Mouse (Mus musculus) gastrocnemius, postnatal 36 days (tissue): ENCODE data around the gene Fam19a1. TPM values are rescaled to one million over a fixed set of nuclear protein-coding genes. Genes with fewer than 3 reads are reported as not detected.

Experiments
- DNase-seq, 2 experiments: peaks; one replicate each; pipeline ENCODE4 v3.0.0; 2022
- intact Hi-C: fragments of 180-260 bp; cut with DNase I; formaldehyde crosslinking; loops from one replicate; pipeline ENCODE4 v1.15.1; 2025
- total RNA-seq, 2 experiments: library from RNA; stranded (reverse); gene quantifications; 2 replicates each; pipeline ENCODE4 v1.2.3; 2021

The Fam19a1 gene
- total RNA-seq, 2 experiments from 2014 or later, result not detected

DNA sequence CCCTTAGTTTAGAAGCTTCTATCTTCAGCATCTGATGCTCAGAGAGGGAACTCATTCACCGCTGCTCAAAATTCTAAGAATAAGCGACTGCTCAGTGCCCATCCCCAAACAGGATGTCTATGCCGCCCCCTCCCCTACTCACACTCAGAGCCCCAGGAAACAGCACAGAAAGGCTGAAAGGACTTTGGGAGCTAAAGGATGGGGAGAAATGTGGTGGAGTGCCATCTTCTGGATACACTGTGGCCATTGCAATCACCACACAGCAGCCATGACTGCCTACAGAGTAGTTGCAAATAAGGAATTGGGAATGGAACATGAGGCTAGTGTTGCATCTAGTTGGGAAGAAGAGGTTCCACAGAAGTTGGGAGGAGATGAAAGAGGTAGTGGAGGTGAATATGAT, 319.4 kb downstream of the Fam19a1 start:
- DNase-seq, result no peak
- intact Hi-C loops, result no loop called here

DNA sequence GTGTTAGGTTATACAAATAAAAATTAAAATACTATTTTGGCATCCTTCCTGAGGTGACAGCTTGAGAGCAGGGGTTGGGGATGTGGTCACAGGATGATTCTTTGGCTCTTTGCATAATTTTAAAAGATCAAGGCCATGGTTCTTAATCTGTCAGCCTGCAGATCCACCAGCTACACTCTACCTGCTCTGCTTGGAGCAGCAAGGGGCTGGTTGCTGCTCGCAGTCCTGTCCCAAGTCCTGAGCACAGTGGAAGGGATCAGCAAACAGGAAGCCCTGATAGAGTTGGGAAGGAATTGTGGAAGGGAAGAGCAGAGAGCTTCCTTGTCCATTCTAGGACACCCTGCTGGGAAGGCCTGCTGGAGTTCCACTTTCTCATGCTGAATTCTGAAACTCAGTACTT, 320.9 kb downstream of the Fam19a1 start:
- intact Hi-C loops, result no loop called here

GRCm38 (mm10) chr6:96435545-96435944, 322.6 kb downstream of the Fam19a1 start:
- intact Hi-C loops, result no loop called here
- DNase-seq, result no peak

More for the DNA sequence above, 320.9 kb downstream of the Fam19a1 start:
- DNase-seq, result no peak

- intact Hi-C loops, result no loop called here
- no peak for DNase-seq
These were observed 324.9 kb downstream of the Fam19a1 start for GRCm38 (mm10) chr6:96437814-96438213.

DNA sequence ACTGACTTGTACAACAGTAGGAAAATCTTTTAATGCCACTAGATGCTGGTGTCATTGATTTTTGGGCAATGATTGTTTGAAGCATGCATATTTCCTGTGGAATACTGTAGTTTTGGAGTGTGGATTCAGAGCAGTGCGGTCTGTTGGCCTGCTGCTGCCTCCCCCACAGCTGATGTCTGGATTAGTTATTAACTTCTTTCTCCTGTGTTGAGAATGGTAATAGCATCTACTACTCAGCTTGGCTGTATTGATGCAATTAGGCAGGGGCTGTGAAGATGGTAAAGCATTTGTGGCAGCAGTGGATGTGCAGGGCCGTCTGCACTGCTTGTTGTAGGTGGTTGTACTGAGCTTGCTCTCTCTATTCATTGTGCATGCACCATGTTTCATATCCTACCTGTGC, 326.5 kb downstream of the Fam19a1 start:
- intact Hi-C loops, result no loop called here
- DNase-seq, result no peak

DNA sequence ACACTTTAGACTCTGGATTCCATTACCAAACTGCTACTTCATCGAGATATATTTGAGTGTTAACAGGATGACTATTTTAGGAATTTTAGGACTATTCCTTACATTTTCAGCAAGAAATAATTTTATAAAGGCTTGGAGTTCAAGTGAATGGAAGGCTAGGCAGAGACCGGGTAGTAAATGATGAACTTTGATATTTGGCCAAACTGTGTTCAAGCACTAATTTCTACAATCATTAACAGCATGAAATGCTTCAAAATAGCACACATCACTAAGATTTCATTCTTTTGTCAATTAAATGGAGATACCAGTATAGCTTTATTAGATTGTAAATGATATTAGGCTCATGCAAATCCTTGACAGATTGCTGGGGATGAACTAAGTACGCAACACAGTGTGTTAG, 329.0 kb downstream of the Fam19a1 start:
- intact Hi-C loops, result no loop called here
- DNase-seq, result no peak

DNA sequence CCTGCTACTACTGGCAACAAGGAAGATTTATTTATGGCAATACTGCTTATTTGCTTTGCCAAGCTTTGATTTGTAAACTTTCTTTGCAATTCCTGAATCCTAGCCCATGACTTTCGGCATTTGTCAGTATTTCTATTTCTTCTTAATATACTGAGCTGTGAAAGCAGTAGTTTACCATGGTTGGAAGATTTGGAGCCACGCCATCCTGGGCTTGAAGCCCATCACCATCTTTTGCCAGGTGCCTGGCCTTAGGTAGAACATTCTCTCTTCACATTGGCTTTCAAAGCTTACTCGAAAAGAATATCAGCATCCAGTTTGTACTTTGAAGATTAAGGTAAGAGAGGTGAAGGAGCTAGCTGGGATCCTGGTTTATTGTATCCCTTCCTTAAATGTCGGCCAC, 334.5 kb downstream of the Fam19a1 start:
- intact Hi-C loops, result no loop called here
- no peak for DNase-seq

GRCm38 (mm10) chr6:96456266-96456665, 343.3 kb downstream of the Fam19a1 start:
- no peak for DNase-seq
- intact Hi-C loops, result no loop called here

DNA sequence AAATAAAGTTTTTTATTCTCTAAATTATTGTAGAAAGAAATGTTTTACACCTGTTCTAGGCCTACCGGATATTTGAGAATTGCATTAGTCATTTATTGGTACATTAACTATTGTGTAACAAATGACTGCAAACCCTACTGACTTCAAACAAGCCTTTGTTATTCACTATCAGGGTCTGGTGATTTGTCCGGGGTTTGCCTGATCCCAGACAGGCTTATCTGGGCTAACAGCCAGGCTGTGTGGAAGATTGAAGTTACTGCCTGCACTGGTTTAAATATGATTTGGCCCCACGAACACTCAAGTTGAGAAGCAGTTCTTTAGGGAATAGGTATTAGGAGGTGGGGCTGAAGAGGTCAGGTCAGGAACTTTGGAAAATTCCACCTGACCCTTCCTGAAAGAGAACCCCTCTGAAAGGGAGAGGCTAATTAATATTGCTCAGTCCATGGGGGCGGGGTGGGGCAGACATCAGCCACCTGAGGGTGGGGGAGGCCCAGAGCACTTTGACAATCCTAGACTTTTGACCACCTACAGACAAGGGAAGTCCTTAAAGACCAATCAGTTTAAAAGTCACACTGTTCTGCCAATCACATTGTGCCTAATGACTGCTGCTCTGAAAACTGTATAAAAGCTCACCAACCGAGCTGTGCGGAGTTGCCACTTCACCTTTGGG, 344.8 kb downstream of the Fam19a1 start:
- no peak for DNase-seq
- intact Hi-C loops, result no loop called here

DNA sequence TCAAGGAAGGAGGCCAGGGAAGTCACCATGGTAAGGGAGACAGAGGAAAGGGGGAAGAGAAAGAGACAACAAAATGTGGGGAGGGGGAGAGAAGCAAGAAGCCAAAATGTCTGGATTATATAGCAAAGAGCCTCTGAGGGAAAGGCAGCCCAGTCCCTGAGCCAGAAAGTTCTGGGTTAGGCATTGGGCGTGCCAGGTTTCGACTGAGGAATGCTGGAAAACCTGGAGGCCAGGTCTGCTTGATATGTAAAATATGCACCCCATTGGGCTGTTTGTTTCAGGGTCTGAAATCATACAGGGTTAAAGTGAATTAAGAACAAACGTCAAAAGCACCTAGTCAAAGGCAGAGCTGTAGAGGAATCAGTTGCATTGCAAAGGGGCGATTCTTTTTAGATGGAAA, 346.1 kb downstream of the Fam19a1 start:
- DNase-seq, result no peak
- intact Hi-C loops, result no loop called here

DNA sequence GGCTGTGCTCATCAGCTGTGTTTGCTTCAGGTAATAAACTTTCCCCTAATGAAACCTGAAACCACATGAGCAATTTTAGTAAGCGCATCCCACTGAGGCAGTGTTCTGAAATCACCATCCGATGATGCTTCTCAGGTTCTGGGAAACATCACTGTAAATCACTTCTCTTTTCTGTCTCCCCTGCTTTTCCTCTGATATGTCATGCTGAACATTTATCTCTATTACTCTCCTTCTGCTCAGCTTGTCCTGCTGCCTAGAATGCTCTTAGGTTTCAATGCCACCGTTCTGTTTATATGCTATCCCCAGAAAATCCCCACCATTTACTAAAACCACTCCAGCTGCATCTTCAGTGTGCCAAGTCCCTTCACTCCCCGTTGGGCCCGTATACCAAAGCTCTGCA, 386.5 kb downstream of the Fam19a1 start:
- no peak for DNase-seq
- intact Hi-C loops, result no loop called here

- DNase-seq, result no peak
- intact Hi-C loops, result no loop called here
These were observed 428.6 kb downstream of the Fam19a1 start for GRCm38 (mm10) chr6:96541600-96541999.

DNA sequence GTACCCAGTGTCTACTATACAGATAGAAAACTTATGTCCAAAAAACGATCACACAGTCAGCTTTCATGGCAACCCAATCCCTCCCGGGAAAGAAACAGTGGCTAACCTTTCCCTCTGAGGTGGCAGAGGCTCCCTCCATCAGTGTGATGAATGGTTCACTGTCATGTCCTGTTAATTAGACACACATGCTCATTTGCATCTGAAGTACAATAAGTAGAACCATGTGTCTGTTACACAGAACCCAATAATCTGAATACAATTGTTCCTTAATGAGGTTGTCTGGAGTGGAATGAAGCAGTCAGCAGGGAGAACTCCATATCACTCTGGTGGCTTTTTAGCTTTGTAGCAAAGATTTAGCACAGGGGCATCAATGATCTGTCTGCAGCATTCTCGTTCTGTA, 431.9 kb downstream of the Fam19a1 start:
- intact Hi-C loops, result no loop called here
- no peak for DNase-seq

DNA sequence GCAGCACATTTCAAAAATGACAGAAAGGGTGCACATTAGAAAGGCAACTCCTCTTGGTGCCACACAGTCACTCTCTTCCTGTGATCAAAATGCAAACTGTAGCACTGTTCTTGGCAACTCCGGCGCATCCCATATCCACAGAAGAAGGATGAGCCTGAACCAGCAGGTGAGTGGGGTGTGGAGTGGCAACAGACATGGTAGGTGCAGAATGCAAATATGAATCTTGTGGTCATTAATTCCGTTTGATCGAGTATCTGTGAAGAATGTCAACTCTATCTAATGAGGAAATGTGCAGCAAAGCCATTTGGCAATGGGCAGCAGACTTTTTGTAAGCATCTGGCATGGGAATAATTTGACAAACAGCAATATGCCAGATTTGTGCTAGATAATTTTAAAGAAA, 437.5 kb downstream of the Fam19a1 start:
- intact Hi-C loops, result no loop called here
- no peak for DNase-seq

DNA sequence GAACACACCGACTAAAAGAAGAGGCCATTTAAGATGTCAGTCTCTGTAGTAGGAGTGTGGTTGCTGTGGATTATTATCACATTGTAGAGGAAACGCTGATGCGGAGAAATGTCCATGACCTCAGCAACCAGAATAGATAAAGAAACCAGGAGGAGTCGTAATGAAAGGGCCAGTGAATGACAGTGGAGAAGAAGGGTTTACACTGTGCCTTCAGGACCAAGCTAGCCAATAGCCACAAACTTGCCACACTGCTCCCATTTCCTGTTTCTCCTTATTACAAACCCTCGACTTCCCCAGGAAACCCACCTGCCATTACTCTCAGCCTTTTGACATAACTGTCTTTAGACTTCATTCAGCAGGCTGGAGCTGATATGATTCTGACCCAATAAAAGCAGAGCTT, 465.7 kb downstream of the Fam19a1 start:
- intact Hi-C loops, result no loop called here

GRCm38 (mm10) chr6:96580726-96581125, 467.8 kb downstream of the Fam19a1 start:
- DNase-seq, result no peak
- intact Hi-C loops, result no loop called here

More for the DNA sequence above, 465.7 kb downstream of the Fam19a1 start:
- no peak for DNase-seq

DNA sequence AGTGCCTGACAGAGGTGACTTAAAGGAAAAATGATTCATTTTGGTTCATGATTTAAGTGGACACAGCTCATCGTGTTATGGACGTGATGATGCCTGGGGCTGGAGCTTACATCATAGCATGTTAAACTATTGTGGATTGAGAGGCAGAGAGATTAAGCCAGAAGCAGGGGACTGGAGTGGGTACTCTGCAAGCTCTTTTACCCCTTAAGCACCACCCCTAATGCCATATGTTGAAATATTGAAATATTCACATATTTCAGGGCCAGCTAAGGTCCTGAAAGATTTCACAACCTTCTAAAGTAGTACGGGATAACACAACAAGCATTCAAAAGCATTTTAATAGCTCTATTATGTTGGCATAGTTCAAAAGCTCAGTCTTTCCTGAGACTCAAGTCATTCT, 468.2 kb downstream of the Fam19a1 start:
- intact Hi-C loops, result no loop called here
- no peak for DNase-seq

- DNase-seq, result no peak
- intact Hi-C loops, result no loop called here
These were observed 474.5 kb downstream of the Fam19a1 start for GRCm38 (mm10) chr6:96587427-96587826.

GRCm38 (mm10) chr6:96593031-96593430, 480.1 kb downstream of the Fam19a1 start:
- intact Hi-C loops, result no loop called here
- DNase-seq, result no peak

DNA sequence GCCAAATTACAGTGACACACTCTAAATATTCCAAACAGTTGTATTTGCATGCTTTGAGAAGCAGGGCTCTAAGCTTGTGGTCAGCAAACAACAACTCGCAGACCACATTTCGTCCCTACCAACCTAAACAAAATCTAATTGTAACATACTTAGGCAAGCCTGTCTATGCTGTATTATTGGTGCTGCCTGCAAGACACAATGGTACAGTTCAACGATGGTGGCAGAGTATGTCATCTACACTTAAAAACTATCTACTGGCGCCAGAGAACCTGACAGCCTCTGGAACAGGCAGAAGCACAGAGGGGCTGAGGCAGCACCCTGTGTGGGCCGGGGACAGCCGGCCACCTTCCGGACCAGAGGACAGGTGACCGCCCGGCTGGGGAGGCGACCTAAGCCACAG, 482.2 kb downstream of the Fam19a1 start:
- DNase-seq, result no peak
- intact Hi-C loops, result no loop called here

GRCm38 (mm10) chr6:96624196-96624595, 511.2 kb downstream of the Fam19a1 start:
- intact Hi-C loops, result no loop called here
- DNase-seq, result no peak

DNA sequence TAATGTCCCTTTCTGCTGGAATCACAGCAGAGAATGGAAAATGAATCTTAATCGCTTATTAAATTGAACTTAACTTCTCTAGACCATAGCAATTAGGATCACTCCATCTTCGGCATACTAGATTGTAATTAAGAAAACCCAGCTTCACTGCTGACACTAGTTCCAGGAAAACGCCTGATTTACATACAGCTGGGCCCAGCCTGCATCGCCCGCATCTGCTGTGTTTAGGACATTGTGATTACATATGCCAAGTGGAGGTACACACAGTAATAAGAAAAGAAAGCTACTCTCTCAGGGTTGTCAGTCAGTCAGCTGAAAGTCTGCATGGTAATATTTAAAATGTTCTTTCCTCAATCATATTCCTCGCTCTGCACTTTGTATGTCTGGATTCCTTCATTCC, 518.6 kb downstream of the Fam19a1 start:
- DNase-seq, result no peak
- intact Hi-C loops, result no loop called here

DNA sequence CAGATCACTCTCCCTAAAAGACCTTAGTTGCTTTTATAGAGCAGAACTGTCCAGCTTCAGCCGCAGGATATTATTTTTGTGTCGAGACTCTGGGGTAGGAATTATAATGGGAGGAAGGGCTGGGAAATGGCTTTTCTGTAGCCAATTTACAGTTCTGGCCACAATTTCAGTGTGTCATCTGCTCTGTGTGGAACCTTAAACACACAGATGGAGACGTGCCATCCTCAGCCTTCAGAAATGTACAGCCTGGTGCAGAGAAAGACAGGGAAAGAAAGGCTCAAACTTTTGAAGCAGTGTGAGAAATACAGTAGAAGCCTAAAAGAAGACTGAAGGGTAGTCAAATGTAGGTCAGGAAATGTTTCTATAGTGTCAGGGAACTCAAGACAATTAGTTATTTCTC, 519.3 kb downstream of the Fam19a1 start:
- DNase-seq, result no peak
- intact Hi-C loops, result no loop called here
